Mouse (Mus musculus) Patski (cell line): Measurements from ENCODE around the gene Pdap1. TPM values are rescaled to one million over a fixed set of nuclear protein-coding genes. Genes with fewer than 3 reads are reported as not detected.
A peak's percentile ranks its signal among the peaks of the same experiment; 100 is the strongest.
"Not testable (repeated sequence)": the region's sequence is repeated elsewhere in the genome, so short reads cannot be mapped to it uniquely, and the experiment has no call there.

Experiments used
- ATAC-seq: fragments of 100-300 bp; one replicate; pipeline ENCODE4 v1.8.0; 2021
- CTCF ChIA-PET: fragments of 350-600 bp; sonication (Branson Sonifier 250); formaldehyde crosslinking; loops from one replicate; lab custom pipeline; 2022; ENCODE audit warnings: inconsistent platforms; lab: Charles Lee
- POLR2A ChIA-PET: fragments of 350-600 bp; sonication (Branson Sonifier 250); formaldehyde crosslinking; loops from one replicate; lab custom pipeline; 2022; ENCODE audit warnings: antibody characterized with exemption, inconsistent platforms; lab: Charles Lee
- DNase-seq: peaks from one replicate; pipeline ENCODE4 v3.0.0-alpha.2; 2011; ENCODE audit warnings: low read depth, low spot score
- H3K27me3 ChIP-seq: fragments of 371-371 bp; one replicate; pipeline ENCODE4 v1.5.1; 2021
- CTCF ChIP-seq: fragments of 100-300 bp; IDR thresholded peaks from one replicate; pipeline ENCODE4 v1.5.1; 2021
- in situ Hi-C: fragments of 300-500 bp; cut with MboI; formaldehyde crosslinking; loops from 3 replicates; pipeline ENCODE4 v1.11.1; 2018; ENCODE audit warnings: low pct_unique_long_range_greater_than_20kb, mixed read lengths
- polyA plus RNA-seq: library from polyadenylated mRNA; unstranded; gene quantifications from one replicate; pipeline ENCODE4 v1.2.3, GENCODE M21; 2021

Gene Pdap1
- polyA plus RNA-seq, 1 experiment from 2014 or later: 188 TPM

- CTCF ChIA-PET: interaction anchor here (1.5 kb wide), 1 partner anchor 14 kb away, joined by 4 read pairs; no protein-coding TSS in a partner anchor
- no peaks in the 10 kb centered on the region for H3K27me3 ChIP-seq
- in situ Hi-C loops: no loop called here
- POLR2A ChIA-PET: interaction anchor here (1.4 kb wide), 1 partner anchor 12 kb away, joined by 4 read pairs; the partner anchor contains the start of genes Arpc1a and Kpna7
- ATAC-seq: no peak
- DNase-seq: no peak
- TF ChIP-seq CTCF: no peak
These were observed 43.8 kb downstream of the Pdap1 start for GRCm38 (mm10) chr5:145096195-145096594.

DNA sequence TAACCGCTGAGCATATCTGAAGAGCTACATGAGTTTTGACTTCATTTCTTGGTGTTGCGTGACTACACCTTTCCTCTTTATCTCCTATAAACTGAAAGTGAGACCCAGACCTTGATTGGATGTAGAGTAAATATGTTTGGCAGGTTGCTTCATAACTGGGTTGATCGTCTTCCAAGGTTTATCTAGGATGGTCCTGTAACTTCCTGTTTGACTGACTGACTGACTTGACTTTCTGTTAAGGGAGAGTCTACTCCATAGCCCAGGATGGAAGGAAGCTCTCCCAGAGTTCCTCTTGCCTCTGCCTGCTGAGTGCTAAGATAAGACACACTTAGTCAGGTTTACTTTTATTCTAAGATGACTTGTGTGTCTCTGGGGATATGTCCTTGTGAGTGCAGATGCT is 50.2 kb downstream of the Pdap1 start:
- ChIA-PET POLR2A (no interaction called here), CTCF (interaction anchor here (0.5 to 1.7 kb wide), 2 partner anchors 8 to 18 kb away, joined by 3 to 5 read pairs; no protein-coding TSS in a partner anchor)
- in situ Hi-C loops: no loop called here
- TF ChIP-seq CTCF: no peak
- no peaks in the 10 kb centered on the region for H3K27me3 ChIP-seq
- ATAC-seq: no peak
- DNase-seq: no peak

GRCm38 (mm10) chr5:145088186-145088585 is 51.9 kb downstream of the Pdap1 start:
- no peak for DNase-seq
- CTCF ChIA-PET: interaction anchor here (0.9 to 2.1 kb wide), 4 partner anchors 9 to 87 kb away, joined by 3 to 5 read pairs (median 4); no protein-coding TSS in a partner anchor
- no peaks in the 10 kb centered on the region for H3K27me3 ChIP-seq
- no peak for ATAC-seq
- POLR2A ChIA-PET: no interaction called here
- TF ChIP-seq CTCF: peak; percentile 46
- in situ Hi-C loops: no loop called here

DNA sequence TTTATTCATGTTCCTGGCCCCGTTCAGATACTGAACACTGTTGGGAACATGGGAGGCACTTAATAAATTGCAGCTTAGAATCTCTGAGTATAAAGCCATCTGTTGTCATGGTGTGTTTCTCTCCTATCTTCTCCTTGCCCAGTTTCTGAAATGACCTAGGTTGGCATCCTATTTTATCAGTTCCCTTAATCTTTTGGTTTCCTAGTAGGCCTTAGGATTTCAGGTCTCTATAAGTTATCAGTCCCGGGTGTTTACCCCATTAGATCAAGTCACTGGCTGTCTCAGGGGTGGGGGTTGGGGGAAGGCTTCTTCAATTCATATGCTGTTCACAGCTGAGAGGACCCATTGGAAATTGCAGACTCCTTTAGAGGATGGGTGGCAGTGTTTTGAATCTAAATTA is 55.2 kb downstream of the Pdap1 start:
- ChIA-PET CTCF (no interaction called here), POLR2A (interaction anchor here (1.7 to 1.9 kb wide), 2 partner anchors 11 to 29 kb away, joined by 4 to 9 read pairs; partner anchors contain the start of gene Arpc1b)
- ATAC-seq: no peak
- DNase-seq: no peak
- H3K27me3 ChIP-seq: no peaks in the 10 kb centered on the region
- TF ChIP-seq CTCF: no peak
- in situ Hi-C loops: no loop called here

GRCm38 (mm10) chr5:145083632-145084451 is 56.2 kb downstream of the Pdap1 start, which contains the start of the genes Arpc1a and Kpna7:
TSS of gene Arpc1a (plus strand) at chr5:145083830.
TSS of gene Kpna7 (minus strand) at chr5:145084030.
- POLR2A ChIA-PET: interaction anchor here (0.6 to 1.9 kb wide), 9 partner anchors 8 to 44 kb away, joined by 3 to 9 read pairs (median 3); partner anchors contain the start of gene Arpc1b
- CTCF ChIA-PET: no interaction called here
- peak; percentile 95 for ATAC-seq
- in situ Hi-C loops: no loop called here
- DNase-seq: peak; percentile 68
- no peak for TF ChIP-seq CTCF
- no peaks in the 10 kb centered on the region for H3K27me3 ChIP-seq

DNA sequence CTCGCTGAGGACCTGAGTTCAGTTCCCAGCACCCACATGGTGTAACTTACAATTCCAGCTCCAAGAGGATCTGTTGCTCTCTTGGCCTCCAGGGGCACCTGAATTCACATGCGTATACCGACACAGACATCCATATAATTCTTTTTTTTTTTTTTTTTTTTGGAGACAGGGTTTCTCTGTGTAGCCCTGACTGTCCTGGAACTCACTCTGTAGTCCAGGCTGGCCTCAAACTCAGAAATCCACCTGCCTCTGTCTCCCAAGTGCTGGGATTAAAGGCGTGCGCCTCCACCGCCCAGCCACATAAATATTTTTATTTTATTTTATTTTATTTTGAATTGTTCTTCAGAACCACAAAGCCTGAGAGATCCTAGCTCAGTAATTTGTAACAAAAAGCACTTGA is 56.8 kb downstream of the Pdap1 start:
- in situ Hi-C loops, DNase-seq, ATAC-seq, H3K27me3 ChIP-seq, CTCF ChIA-PET: not testable (repeated sequence)
- POLR2A ChIA-PET: interaction anchor here (0.6 to 1.9 kb wide), 7 partner anchors 9 to 44 kb away, joined by 3 to 9 read pairs (median 3); partner anchors contain the start of gene Arpc1b

DNA sequence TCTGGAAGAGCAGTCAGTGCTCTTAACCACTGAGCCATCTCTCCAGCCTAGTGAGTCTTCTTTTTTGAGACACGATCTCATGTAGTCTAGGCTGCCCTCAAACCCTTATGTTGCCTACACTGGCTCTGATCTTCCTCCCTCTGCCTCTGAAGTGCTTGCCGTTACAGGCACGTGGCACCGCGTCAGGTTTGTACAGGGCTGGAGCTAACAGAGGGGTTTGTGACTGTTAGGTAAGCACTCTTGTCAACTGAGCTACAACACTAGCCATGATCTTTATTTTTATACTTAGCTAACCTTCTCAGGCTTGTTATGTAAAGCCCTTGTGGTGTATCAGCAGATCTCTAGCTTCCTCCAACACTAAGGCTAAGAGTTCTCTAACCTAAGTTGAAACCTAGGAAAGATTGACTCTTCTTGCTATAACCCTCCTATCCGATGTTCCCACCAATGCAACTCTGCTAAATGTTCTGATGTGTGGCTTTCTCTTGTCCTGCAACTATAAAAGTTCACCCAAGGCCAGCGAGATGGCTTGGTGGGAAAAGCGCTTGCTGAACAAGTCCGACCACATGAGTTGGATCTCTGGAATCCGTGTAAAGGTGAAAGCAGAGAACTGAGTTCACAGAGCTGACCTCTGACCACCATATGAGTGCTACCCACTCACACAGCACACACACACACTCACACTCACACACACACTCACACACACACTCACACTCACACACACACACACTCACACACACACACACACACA is 58.0 kb downstream of the Pdap1 start:
- DNase-seq: no peak
- POLR2A ChIA-PET: no interaction called here
- in situ Hi-C loops: no loop called here

More for the DNA sequence above, 58.0 kb downstream of the Pdap1 start:
- CTCF ChIA-PET: interaction anchor here (1.8 kb wide), 1 partner anchor 12 kb away, joined by 6 read pairs; no protein-coding TSS in a partner anchor
- TF ChIP-seq CTCF: no peak
- no peaks in the 10 kb centered on the region for H3K27me3 ChIP-seq
- ATAC-seq: no peak

Other genes with a start within 250 kb of the Pdap1 start
- gene Smurf1, start 174.4 kb downstream of the Pdap1 start, polyA plus RNA-seq: 50.0 TPM
- not detected for gene Gm4871, start 107.5 kb downstream of the Pdap1 start, polyA plus RNA-seq
- not detected for gene 1700018F24Rik, start 97.2 kb downstream of the Pdap1 start, polyA plus RNA-seq
- gene Arpc1a, start 56.4 kb downstream of the Pdap1 start, polyA plus RNA-seq: 164 TPM
- gene Kpna7, start 56.2 kb downstream of the Pdap1 start, polyA plus RNA-seq: 0.21 TPM
- 707 TPM for gene Arpc1b, start 26.0 kb downstream of the Pdap1 start, polyA plus RNA-seq
- gene Bud31, start 124 bp upstream of the Pdap1 start, polyA plus RNA-seq: 170 TPM
- 16.9 TPM for gene Ptcd1, start 26.9 kb upstream of the Pdap1 start, polyA plus RNA-seq
- 33.9 TPM for gene Cpsf4, start 27.0 kb upstream of the Pdap1 start, polyA plus RNA-seq
- gene Atp5j2, start 51.8 kb upstream of the Pdap1 start, polyA plus RNA-seq: 581 TPM
- 11.6 TPM for gene Zkscan14, start 61.6 kb upstream of the Pdap1 start, polyA plus RNA-seq
- 14.0 TPM for gene Zkscan5, start 64.3 kb upstream of the Pdap1 start, polyA plus RNA-seq
- gene Zfp655, start 91.5 kb upstream of the Pdap1 start, polyA plus RNA-seq: 52.8 TPM
- 25.9 TPM for gene Zscan25, start 140.3 kb upstream of the Pdap1 start, polyA plus RNA-seq
- gene Cyp3a57, start 205.0 kb upstream of the Pdap1 start, polyA plus RNA-seq: not detected